Mouse (Mus musculus) forebrain, embryonic 10.5 days (tissue): Measurements from ENCODE around the gene Upf3b. TPM values are rescaled to one million over a fixed set of nuclear protein-coding genes. Genes with fewer than 3 reads are reported as not detected.
A peak's percentile ranks its signal among the peaks of the same experiment; 100 is the strongest.
"Not testable (repeated sequence)": the region's sequence is repeated elsewhere in the genome, so short reads cannot be mapped to it uniquely, and the experiment has no call there.

Experiments
- DNase-seq: peaks from one replicate; pipeline ENCODE4 v3.0.0-alpha.2; 2017; ENCODE audit warnings: low spot score; ENCODE audit errors: extremely low spot score
- H3K27ac ChIP-seq: fragments of 300-500 bp; sonication (generic); 2 replicates; pipeline ENCODE4 v1.5.1; 2016; ENCODE audit warnings: mild to moderate bottlenecking
- H3K27me3 ChIP-seq: fragments of 300-500 bp; sonication (generic); 2 replicates; pipeline ENCODE4 v1.6.1; 2016; ENCODE audit warnings: mild to moderate bottlenecking; ENCODE audit not compliant: poor library complexity, severe bottlenecking
- H3K36me3 ChIP-seq: fragments of 300-500 bp; sonication (generic); replicated peaks from 2 replicates; pipeline ENCODE4 v1.6.1; 2016; ENCODE audit warnings: mild to moderate bottlenecking, moderate library complexity
- H3K4me1 ChIP-seq: fragments of 300-500 bp; sonication (generic); 2 replicates; pipeline ENCODE4 v1.6.1; 2016
- H3K4me3 ChIP-seq: fragments of 300-500 bp; sonication (generic); 2 replicates; pipeline ENCODE4 v1.5.1; 2016; ENCODE audit warnings: mild to moderate bottlenecking, moderate library complexity
- H3K9me3 ChIP-seq: fragments of 300-500 bp; sonication (generic); 2 replicates; pipeline ENCODE4 v1.6.1; 2016; ENCODE audit warnings: mild to moderate bottlenecking, moderate library complexity
- WGBS: fragments of 180-500 bp; shearing (Covaris S2); methylation state at CpG from one replicate; pipeline ENCODE4 v1.1.7; 2016; 5-methylcytosine and 5-hydroxymethylcytosine counted together
- polyA plus RNA-seq: library from polyadenylated mRNA; unstranded; fragments of >200 nt; fragmentation: Nextera tagmentation; extraction: Ambion mirVana; gene quantifications from 2 replicates; pipeline ENCODE4 v1.2.1, GENCODE M21; 2016

Upf3b gene
- polyA plus RNA-seq, 1 experiment from 2014 or later, result 23.9 TPM

DNA sequence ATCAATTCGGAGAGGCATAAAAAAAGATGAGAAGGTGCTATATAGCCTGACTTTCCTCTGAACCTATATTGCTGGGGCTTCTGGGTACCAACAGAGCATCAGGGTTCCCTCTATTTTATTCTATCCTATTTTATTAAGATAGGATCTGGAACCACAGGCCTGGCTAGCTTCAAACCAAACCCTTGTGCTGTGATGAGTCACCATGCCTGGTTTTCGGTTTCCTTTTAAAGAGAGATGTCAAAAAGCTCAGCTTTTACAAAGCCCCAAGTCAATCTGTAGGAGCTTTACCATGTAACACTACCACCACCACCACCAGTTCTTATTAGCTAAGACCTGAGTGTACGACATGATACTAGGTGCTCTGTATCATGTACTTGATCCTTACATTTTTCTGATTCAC, 11.4 kb downstream of the Upf3b start:
- Histone ChIP-seq H3K27ac (no peak overlapping the region), H3K36me3 (peaks cover 91% of the 10 kb centered on the region), H3K4me1 (no peaks in the 10 kb centered on the region), H3K9me3 (no peaks in the 10 kb centered on the region), H3K27me3 (no peaks in the 10 kb centered on the region), H3K4me3 (no peak overlapping the region)
- WGBS, result 93% methylated on average over 3 of the region's 3 CpGs
- no peak for DNase-seq

DNA sequence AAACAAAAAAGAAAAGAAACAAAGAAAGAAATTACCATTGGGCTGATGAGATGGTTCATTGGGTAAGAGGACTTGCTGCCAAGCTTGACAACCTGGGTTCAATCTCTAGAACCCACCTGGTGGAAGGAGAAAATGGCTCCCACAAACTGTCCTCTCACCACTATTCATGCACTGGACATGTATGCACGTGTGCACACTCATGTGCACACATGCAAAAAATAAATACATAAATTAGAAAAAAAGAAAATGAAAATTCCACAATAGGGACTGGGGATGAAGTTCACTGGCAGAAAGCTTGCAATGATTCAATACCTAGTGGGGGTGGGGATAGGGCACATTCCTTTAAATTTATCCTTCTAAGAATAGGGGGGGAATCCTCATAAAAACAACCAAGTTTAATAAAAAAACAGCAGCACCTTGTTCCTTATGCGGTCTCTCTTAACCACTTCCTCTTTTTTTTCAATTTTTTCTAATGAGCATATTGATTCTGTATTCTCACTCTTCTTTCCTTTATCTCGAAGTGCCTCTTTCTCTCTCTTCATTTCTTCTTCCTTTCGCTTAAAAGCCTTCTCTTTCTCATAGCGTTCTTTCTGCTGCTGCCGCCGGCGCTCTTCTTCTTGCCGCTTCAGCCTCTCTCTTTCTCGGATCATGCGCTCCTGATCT, 14.9 kb downstream of the Upf3b start:
- Histone ChIP-seq H3K27me3 (no peaks in the 10 kb centered on the region), H3K9me3 (no peaks in the 10 kb centered on the region), H3K4me1 (no peaks in the 10 kb centered on the region), H3K36me3 (peaks cover 81% of the 10 kb centered on the region), H3K27ac (no peak overlapping the region), H3K4me3 (no peak overlapping the region)
- no peak for DNase-seq
- 95% methylated on average over 11 of the region's 11 CpGs for WGBS

DNA sequence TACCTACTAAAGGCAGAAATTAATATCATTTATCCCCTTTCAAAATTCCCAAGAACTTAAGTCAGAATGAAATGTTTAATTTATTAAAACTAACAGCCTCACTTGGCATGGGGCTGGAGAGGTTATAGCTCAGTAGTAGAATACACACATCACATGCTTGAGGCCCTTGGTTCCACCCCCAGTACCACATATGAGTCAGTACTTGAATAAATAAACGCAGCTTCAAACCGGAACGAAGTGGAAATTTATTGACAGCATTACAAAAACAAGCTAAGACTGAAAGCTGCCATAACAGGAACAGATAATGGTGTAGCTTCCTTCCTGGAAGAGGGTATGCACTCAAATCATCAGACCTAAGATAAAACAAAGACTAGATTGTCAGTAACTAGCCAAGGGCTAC, 18.7 kb downstream of the Upf3b start:
- Histone ChIP-seq H3K4me3 (no peak overlapping the region), H3K27ac (no peak overlapping the region), H3K4me1 (no peaks in the 10 kb centered on the region), H3K36me3 (peaks cover 45% of the 10 kb centered on the region), H3K27me3 (no peaks in the 10 kb centered on the region), H3K9me3 (no peaks in the 10 kb centered on the region)
- WGBS, result 97% methylated on average over 3 of the region's 3 CpGs
- DNase-seq, result no peak

DNA sequence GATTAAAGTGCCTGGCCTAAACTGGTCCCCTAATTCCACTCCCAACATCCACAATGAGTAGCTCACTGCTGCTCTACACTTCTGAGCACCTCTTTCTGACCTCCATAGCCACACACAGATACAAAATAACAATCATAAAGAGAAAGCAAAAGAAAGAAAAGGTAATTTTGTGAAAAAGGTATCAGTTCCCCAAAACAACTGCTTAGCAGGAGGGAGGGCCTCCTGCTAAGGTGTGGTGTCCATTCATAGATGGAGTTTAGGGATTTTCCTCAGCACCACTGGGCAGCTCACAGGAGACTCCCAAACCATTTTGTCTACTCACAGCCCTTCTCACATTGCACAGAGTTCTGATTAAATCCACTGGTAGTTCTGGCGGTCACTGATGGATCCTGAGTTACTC, 21.3 kb downstream of the Upf3b start:
- WGBS, result 75% methylated on average over 1 of the region's 1 CpGs
- no peak overlapping the region for H3K27ac ChIP-seq
- no peaks in the 10 kb centered on the region for H3K4me1 ChIP-seq
- peaks cover 20% of the 10 kb centered on the region for H3K36me3 ChIP-seq
- no peaks in the 10 kb centered on the region for H3K27me3 ChIP-seq
- no peak overlapping the region for H3K4me3 ChIP-seq
- no peaks in the 10 kb centered on the region for H3K9me3 ChIP-seq
- no peak for DNase-seq

DNA sequence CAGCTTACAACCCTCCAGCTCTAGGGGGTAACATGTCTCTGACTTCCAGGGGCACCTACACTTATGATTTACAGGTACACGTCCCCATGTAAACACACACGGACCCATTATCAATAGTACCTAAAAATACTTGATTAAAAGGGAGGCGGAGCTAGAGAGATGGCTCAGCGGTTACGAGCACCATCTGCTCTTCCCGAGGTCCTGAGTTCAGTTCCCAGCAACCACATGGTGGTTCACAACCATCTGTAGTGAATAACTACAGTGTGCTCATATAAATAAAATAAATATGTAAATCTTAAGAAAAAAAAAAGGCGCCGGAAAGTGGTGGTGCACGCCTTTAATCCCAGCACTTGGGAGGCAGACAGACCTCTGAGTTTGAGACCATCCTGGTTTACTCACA, 24.5 kb downstream of the Upf3b start:
- Histone ChIP-seq H3K27me3 (no peaks in the 10 kb centered on the region), H3K36me3 (peaks cover 30% of the 10 kb centered on the region), H3K4me3 (peak overlapping the region; percentile 68), H3K4me1 (peaks cover 6% of the 10 kb centered on the region), H3K9me3 (no peaks in the 10 kb centered on the region), H3K27ac (peak overlapping the region; percentile 92)
- WGBS, result 24% methylated on average over 9 of the region's 9 CpGs
- DNase-seq, result no peak

DNA sequence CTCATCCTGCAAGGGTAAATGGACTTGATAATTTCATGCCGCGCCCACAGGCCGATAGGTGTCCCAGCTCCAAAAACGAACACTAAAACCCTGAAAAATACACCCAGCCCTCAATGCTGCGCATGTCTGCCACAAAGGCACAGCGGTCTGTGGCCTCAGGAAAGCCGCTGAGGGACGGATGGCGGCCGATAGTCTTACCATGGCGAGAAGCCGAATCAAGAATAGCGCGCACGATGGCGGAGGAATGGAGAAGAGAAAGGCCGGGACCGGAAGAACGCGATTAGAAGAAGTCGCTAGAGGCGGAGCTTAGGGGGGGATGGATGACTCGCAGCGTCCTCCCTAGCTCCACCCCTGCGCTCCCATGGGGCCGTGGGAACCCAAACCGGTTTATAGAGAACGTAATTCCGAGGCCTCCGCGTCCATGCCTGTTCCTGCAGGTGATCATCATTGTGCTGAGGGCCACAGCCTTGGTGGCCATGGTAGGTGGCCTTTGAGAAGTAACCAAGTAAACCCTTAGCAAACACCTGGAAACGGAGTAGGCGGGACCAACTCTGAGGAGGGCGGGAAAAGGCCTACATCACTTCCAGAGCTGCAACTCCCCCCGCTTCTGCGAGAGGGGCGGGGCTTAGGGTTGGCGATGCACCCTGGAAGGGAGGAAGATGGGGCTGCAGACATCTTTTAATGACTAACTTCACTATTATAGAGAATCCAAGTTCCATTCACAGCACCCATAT, 25.0 kb downstream of the Upf3b start, which contains the start of gene Rpl39:
Gene Rpl39 (minus strand): TSS at position 476 of the 734 bp plus-strand sequence.
- Histone ChIP-seq H3K36me3 (peaks cover 30% of the 10 kb centered on the region), H3K4me3 (peak within 1 kb of the TSS; percentile 68), H3K9me3 (no peaks in the 10 kb centered on the region), H3K27ac (peak within 1 kb of the TSS; percentile 92), H3K4me1 (peaks cover 6% of the 10 kb centered on the region), H3K27me3 (no peaks in the 10 kb centered on the region)
- DNase-seq, result peak; percentile 80
- WGBS, result 19% methylated on average over 38 of the region's 38 CpGs

DNA sequence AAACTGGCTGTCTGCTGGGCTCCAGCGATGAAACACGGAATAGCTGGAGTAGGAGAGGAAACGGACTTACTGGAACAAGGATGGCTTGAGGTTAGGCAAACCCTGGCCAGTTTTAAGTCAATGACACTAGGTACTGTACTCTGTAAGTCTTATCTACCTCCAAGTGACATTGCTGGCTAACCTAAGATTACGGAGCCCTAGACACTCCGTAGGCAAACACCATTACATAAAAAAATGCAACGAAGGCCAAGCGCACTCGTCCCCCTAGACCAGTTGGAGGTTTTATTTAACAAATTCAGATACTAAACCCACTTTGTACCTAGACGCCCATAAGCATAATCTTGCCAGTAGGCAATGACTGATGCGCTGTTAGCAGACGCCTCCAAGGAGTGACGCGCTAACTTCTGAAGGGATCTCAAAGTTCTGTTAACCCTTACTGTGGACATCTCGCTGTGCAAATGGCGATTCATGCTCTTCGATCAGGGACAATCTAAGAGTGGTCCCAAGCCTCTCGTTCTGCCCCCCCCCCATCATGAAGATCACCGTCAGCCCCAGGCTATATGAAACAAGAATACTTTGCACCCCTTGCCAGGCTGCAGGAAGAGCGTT, 25.7 kb downstream of the Upf3b start:
- peak overlapping the region; percentile 68 for H3K4me3 ChIP-seq
- peaks cover 30% of the 10 kb centered on the region for H3K36me3 ChIP-seq
- H3K9me3 ChIP-seq, result no peaks in the 10 kb centered on the region
- H3K4me1 ChIP-seq, result peaks cover 6% of the 10 kb centered on the region
- H3K27ac ChIP-seq, result peak overlapping the region; percentile 92
- H3K27me3 ChIP-seq, result no peaks in the 10 kb centered on the region
- no peak for DNase-seq
- WGBS, result 20% methylated on average over 19 of the region's 19 CpGs

DNA sequence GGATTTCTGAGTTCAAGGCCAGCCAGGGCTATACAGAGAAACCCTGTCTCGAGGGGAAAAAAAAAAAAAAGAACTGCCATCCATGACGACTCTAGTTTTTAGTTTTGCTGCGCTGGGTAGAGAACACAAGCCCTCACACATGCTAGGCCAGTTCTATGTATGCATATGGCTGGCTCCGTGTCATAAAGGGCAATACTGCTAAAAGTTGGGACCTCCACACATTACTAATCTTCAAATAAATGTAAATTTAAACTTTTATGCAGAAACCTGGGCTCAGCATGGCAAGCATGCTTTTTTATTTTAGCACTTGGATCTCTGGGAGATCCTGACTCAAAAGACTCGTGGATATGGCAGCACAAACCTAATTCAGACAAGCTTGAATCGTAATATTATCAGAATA, 28.9 kb downstream of the Upf3b start:
- WGBS, result 57% methylated on average over 6 of the region's 6 CpGs
- Histone ChIP-seq H3K27ac (no peak overlapping the region), H3K36me3 (peaks cover 32% of the 10 kb centered on the region), H3K27me3 (no peaks in the 10 kb centered on the region), H3K9me3 (no peaks in the 10 kb centered on the region), H3K4me1 (peaks cover 6% of the 10 kb centered on the region), H3K4me3 (no peak overlapping the region)
- no peak for DNase-seq

DNA sequence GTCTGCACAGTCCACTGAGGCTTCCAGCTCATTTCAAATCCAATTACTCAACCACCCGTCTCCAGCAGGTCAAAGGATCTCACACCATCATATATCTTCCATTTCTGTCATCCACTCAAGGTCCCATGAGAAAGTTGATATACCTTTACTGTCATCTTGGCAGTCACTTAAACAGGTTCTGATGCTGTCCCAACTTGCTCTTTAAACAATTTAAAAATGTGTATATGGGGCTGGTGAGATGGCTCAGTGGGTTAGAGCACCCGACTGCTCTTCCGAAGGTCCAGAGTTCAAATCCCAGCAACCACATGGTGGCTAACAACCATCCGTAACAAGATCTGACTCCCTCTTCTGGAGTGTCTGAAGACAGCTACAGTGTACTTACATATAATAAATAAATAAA, 29.8 kb downstream of the Upf3b start:
- peaks cover 32% of the 10 kb centered on the region for H3K36me3 ChIP-seq
- not testable (repeated sequence) for H3K27me3 ChIP-seq, H3K27ac ChIP-seq, DNase-seq, H3K4me3 ChIP-seq, H3K4me1 ChIP-seq, H3K9me3 ChIP-seq
- WGBS, result 77% methylated on average over 4 of the region's 4 CpGs

DNA sequence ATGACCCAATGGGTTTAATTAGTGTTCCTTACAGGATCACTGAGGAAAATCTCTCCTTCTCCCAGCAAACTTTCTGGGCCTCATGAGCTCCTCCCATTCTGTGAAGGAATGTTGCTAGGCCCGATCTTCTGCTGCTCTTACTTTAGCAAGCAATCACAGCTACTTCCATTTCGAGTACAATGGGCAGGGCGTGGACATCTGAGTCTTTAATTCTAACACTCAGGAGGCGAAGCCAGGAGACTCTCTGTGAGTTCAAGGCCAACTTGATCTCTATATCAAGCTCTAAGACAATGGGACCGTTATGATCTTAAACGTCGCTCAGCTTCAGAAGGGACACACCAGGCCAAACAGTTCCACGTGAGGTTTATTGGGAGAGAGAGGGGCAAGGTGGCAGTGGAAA, 33.5 kb downstream of the Upf3b start:
- Histone ChIP-seq H3K4me1 (no peaks in the 10 kb centered on the region), H3K9me3 (no peaks in the 10 kb centered on the region), H3K36me3 (peaks cover 11% of the 10 kb centered on the region), H3K27me3 (no peaks in the 10 kb centered on the region), H3K4me3 (no peak overlapping the region), H3K27ac (no peak overlapping the region)
- WGBS, result 84% methylated on average over 8 of the region's 8 CpGs
- DNase-seq, result no peak

DNA sequence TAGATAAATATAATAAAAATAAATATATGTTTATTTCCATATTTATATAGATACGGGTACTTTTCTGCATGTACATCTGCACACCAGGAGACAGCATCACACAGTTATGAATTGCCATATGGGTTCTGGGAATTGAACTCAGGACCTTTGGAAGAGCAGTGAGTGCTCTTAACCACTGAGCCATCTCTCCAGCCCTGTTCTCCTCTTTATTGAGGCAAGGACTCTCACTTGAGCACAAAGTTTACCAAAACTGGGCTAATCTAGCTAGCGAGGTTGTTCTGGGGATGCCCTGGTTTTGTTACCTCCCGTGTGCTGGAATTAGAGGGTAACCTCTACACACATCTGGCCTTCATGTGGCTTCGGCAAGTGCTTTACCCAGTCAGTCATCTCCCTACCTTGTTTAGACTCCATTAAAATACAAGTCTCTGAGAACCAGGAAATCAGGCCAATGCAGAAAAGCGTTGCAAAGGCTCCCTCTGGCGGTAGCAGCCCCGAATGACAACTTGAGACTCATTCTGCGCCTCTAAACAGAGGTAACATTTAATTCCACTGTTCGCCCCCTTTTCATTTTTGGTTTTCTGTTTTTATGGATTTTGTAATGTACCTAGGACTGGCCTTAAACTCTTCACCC, 35.7 kb downstream of the Upf3b start:
- Histone ChIP-seq H3K27me3 (no peaks in the 10 kb centered on the region), H3K36me3 (0 out of 2 replicates have a peak, but pooled peaks cover 2% of the 10 kb centered on the region), H3K9me3 (no peaks in the 10 kb centered on the region), H3K4me3 (no peak overlapping the region), H3K27ac (no peak overlapping the region), H3K4me1 (no peaks in the 10 kb centered on the region)
- peak; percentile 52 for DNase-seq
- WGBS, result 36% methylated on average over 9 of the region's 9 CpGs

DNA sequence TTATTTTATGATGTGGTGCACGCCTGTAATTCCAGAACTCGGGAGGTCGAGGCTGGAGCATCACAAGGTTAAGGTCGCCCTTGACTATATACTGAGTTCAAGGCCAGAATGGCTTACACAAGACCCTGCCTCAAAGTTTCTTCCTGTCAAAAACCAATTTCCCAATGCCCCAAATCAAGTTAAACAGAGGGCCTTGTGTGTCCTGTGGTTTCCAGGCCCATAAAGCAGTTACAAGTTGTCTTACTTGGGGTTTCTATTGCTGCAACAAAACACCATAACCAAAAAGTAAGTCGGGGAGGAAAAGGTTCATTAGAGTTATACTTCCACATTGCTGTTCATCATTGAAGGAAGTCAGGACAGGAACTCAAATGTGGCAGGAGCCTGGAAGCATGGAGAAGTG, 41.4 kb downstream of the Upf3b start:
- Histone ChIP-seq H3K9me3 (no peaks in the 10 kb centered on the region), H3K4me1 (no peaks in the 10 kb centered on the region), H3K4me3 (no peak overlapping the region), H3K27ac (no peak overlapping the region), H3K27me3 (no peaks in the 10 kb centered on the region), H3K36me3 (no peaks in the 10 kb centered on the region)
- WGBS, result 91% methylated on average over 5 of the region's 5 CpGs
- DNase-seq, result no peak

DNA sequence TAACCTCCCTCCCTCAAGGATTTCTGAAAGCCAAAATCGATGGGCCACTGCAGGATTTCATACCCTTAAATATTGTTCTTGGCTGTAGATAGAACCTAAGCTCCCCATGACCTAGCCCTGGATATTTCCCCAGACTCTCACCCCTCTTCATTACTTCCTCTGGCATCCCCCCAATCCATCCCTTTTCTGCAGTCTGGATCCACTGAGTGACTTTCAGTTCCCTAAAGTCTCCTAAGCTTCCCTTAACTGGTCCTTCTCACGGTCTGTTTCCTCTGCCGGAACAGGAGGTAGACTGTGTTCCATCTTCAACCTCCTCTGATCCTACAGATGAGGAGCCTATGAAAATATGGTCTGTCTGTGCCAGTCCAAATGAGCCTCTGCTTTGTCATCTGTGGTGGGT, 42.8 kb downstream of the Upf3b start:
- no peaks in the 10 kb centered on the region for H3K4me1 ChIP-seq
- H3K27ac ChIP-seq, result no peak overlapping the region
- H3K9me3 ChIP-seq, result no peaks in the 10 kb centered on the region
- no peak overlapping the region for H3K4me3 ChIP-seq
- 87% methylated on average over 3 of the region's 3 CpGs for WGBS
- H3K36me3 ChIP-seq, result no peaks in the 10 kb centered on the region
- no peak for DNase-seq
- H3K27me3 ChIP-seq, result no peaks in the 10 kb centered on the region
